Mouse (Mus musculus) brain, embryonic 14.5 days (tissue): ENCODE measurements around the gene Bace2.

ENCODE experiments used
- CTCF ChIP-seq: fragments of 200-500 bp; IDR thresholded peaks from 2 replicates; pipeline ENCODE4 v1.5.1; 2012; ENCODE audit warnings: inconsistent platforms, mild to moderate bottlenecking, moderate library complexity, borderline replicate concordance; ENCODE audit not compliant: insufficient read depth, insufficient read length; ENCODE audit errors: extremely low read depth
- POLR2A ChIP-seq: fragments of 200-500 bp; IDR thresholded peaks from 2 replicates; pipeline ENCODE4 v1.6.1; 2012; ENCODE audit warnings: mild to moderate bottlenecking, inconsistent platforms, borderline replicate concordance; ENCODE audit not compliant: poor library complexity, insufficient read depth, insufficient read length, severe bottlenecking; ENCODE audit errors: extremely low read depth

DNA sequence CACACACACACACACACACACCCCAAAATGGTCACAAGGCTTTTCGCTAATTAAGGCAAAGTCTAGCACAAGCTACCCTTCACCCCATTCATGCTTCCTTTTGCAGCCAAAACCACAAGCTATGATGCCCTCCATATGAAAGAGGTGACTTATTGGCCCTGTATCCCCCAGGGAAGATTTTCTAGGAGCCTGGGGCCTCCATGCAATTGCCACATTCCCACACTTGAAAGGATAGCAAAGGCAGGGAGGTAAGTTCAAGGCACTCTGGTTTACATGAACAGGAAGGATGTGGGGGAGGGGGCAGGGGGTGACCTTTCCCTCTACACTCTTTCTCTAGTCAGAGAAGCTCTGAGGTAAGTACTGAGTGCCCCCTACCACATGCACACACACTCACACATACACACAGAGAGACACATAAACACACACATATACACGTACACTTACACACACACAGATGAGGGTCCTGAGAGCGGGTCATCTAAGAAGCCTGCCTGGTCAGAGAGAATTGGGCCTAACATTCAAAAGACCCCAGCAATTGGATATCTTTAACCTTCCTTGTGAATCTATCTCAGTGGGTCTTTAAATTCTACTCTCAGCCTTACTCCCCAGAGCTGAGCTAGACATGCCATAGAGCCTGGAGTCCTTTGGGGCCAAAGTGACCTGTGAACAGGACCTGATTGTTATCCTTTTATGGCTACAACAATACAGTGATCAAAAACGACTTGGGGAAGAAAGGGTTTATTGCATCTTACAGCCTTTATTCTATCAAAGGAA is 46.6 kb upstream of the Bace2 start:
- TF ChIP-seq CTCF (no peak), POLR2A (no peak)
